Mouse (Mus musculus): ENCODE measurements around the gene Endou. TPM values are rescaled to one million over a fixed set of nuclear protein-coding genes. Genes with fewer than 3 reads are reported as not detected.
"Not testable (repeated sequence)": the region's sequence is repeated elsewhere in the genome, so short reads cannot be mapped to it uniquely, and the experiment has no call there.

Endou gene
- polyA plus RNA-seq, 1 experiment from 2014 or later = 0.45 TPM

DNA sequence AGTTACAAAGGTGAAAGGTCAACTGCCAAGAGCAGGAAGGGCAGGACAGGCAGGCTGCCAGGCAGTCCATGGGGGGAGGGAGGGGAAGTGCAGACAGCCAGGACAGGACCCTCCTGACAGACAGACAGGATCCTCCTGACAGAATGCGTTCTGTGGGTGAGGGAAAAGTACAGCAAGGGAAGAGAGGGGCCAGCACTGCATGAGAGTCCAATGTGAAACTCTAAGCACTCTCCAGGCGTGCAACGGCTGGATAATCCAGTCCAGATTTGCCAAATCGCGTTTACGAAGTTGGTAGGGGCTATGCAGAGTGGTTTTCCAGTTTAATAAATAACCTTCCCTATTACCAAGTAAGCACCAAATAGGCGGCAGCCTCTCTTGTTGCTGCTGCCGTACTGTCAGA lies 49.1 kb downstream of the Endou start:
- Histone ChIP-seq H3K9ac (replicated peaks; ENCODE audit: low read length) (no peak overlapping the region), H3K27ac (ENCODE audit: low read length) (peak overlapping the region; percentile 62), H3K4me2 (replicated peaks; ENCODE audit: low read depth, low read length) (no peak overlapping the region), H3K4me1 (ENCODE audit: insufficient read depth, low read length) (peaks cover 5% of the 10 kb centered on the region; the same call in 1 of the 2 replicates), H3K4me3 (ENCODE audit: low read length) (no peak overlapping the region), H3K36me3 (ENCODE audit: insufficient read depth, low read length) (peaks cover 67% of the 10 kb centered on the region), H3K9me3 (ENCODE audit: low read length) (no peaks in the 10 kb centered on the region), H3K27me3 (ENCODE audit: insufficient read depth, low read length) (no peaks in the 10 kb centered on the region)
- ATAC-seq (ENCODE audit: low FRiP score, low TSS enrichment) = peak; percentile 84
- WGBS = 61% methylated on average over 8 of the region's 8 CpGs

DNA sequence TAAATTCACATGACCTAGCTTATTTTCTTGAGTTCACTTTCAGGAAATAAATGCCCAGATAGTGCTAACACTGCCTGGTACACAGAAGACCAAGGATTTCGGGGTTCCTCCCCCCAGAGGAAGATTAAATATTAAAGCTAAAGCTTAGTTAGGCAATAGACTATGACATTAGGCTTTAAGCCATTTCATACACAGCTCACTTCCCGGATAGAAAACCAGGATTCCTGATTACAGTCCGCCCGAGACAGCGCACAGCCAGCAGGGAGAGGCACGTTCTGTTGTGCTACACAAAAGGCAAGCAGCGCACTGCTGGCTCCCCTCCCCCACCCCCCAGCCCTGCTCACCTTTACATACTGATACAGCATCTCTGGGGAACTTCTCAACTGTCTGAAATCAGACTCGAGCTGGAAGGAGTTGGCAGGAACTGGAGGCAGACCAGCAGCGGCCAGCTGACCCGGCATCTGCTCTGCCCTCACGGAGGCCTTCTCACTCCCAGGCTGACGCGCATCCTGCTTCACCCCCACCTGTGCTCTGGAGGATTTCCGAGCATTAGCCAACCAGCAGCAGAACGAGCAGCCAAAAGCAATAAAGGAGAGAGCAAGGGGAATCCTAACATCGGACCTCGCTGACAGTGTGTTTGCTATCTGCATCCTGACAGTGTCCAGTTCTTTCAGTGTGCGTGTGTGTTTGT lies 51.0 kb downstream of the Endou start:
- no peak overlapping the region for H3K4me2 ChIP-seq (replicated peaks; ENCODE audit: low read depth, low read length)
- H3K27me3 ChIP-seq (ENCODE audit: insufficient read depth, low read length) = no peaks in the 10 kb centered on the region
- H3K27ac ChIP-seq (ENCODE audit: low read length) = 0 out of 2 replicates have a peak overlapping the region, but pooled peaks have one; percentile 35
- no peak for ATAC-seq (ENCODE audit: low FRiP score, low TSS enrichment)
- no peak overlapping the region for H3K9ac ChIP-seq (replicated peaks; ENCODE audit: low read length)
- H3K4me1 ChIP-seq (ENCODE audit: insufficient read depth, low read length) = peaks cover 5% of the 10 kb centered on the region; the same call in 1 of the 2 replicates
- H3K4me3 ChIP-seq (ENCODE audit: low read length) = no peak overlapping the region
- peaks cover 61% of the 10 kb centered on the region for H3K36me3 ChIP-seq (ENCODE audit: insufficient read depth, low read length)
- no peaks in the 10 kb centered on the region for H3K9me3 ChIP-seq (ENCODE audit: low read length)
- 65% methylated on average over 18 of the region's 18 CpGs for WGBS

DNA sequence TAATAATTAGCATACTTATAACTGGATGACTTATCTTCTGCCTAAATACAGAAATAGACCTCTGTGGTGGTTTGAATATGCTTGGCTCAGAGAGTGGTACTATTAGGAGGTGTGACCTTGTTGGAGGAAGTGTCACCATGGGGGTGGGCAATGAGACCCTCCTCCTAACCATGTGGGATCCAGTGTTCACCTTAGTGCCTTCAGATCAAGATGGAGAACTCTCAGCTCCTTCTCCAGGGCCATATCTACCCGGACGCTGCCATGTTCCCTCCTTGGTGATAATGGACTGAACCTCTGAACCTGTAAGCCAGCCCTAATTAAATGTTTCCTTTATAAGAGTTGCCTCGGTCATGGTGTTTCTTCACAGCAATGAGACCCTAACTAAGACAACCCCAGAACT lies 53.8 kb downstream of the Endou start:
- Histone ChIP-seq H3K9ac (replicated peaks; ENCODE audit: low read length) (no peak overlapping the region), H3K4me3 (ENCODE audit: low read length) (no peak overlapping the region), H3K4me2 (replicated peaks; ENCODE audit: low read depth, low read length) (no peak overlapping the region), H3K36me3 (ENCODE audit: insufficient read depth, low read length) (peaks cover 61% of the 10 kb centered on the region), H3K27me3 (ENCODE audit: insufficient read depth, low read length) (no peaks in the 10 kb centered on the region), H3K27ac (ENCODE audit: low read length) (no peak overlapping the region), H3K9me3 (ENCODE audit: low read length) (no peaks in the 10 kb centered on the region), H3K4me1 (ENCODE audit: insufficient read depth, low read length) (peaks cover 7% of the 10 kb centered on the region)
- no peak for ATAC-seq (ENCODE audit: low FRiP score, low TSS enrichment)
- WGBS = 94% methylated on average over 3 of the region's 3 CpGs

DNA sequence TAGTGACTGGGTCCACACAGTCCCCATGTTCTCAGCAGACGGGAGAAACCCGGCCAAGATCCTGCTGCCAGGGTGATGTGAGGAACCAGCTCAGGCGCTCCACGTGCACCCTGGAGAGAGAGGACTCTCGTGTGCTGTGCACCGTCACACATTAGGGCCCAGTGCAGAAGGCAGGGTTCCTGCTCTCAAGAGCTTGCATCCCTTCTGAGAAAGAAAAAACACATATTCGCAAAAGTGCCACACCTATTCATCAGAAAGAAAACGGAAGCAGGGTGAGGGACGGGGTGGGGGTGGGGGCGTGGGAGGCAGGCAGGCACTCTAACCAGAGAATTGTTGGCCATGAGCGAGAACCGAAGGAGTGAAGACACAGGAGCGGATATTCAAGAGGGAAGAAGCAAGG lies 55.2 kb downstream of the Endou start:
- WGBS = 86% methylated on average over 13 of the region's 13 CpGs
- H3K9me3 ChIP-seq (ENCODE audit: low read length) = no peaks in the 10 kb centered on the region
- no peak overlapping the region for H3K4me2 ChIP-seq (replicated peaks; ENCODE audit: low read depth, low read length)
- no peak for ATAC-seq (ENCODE audit: low FRiP score, low TSS enrichment)
- no peak overlapping the region for H3K9ac ChIP-seq (replicated peaks; ENCODE audit: low read length)
- peaks cover 54% of the 10 kb centered on the region for H3K36me3 ChIP-seq (ENCODE audit: insufficient read depth, low read length)
- no peak overlapping the region for H3K4me3 ChIP-seq (ENCODE audit: low read length)
- no peak overlapping the region for H3K27ac ChIP-seq (ENCODE audit: low read length)
- H3K27me3 ChIP-seq (ENCODE audit: insufficient read depth, low read length) = no peaks in the 10 kb centered on the region
- H3K4me1 ChIP-seq (ENCODE audit: insufficient read depth, low read length) = peaks cover 10% of the 10 kb centered on the region

DNA sequence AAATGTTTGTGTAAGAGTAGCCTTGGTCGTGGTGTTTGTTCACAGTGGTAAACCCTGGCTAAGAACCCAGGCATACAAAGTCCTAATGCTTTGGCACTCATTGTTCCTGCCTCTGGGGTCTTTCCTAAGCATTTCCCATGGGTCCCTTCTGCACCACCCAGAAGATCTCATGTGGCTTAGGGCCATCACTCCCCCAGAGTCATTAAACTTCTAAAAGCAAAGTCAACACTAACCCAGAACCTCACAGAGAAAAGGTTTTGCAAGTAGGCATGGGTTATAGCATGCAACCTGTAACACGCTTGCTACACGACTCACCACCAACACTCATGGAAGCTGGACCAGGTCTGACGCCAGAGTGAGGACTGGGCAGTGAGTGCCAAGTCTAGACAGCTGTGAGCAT lies 56.7 kb downstream of the Endou start:
- Histone ChIP-seq H3K9me3 (ENCODE audit: low read length) (no peaks in the 10 kb centered on the region), H3K4me2 (replicated peaks; ENCODE audit: low read depth, low read length) (no peak overlapping the region), H3K4me3 (ENCODE audit: low read length) (no peak overlapping the region), H3K27ac (ENCODE audit: low read length) (no peak overlapping the region), H3K27me3 (ENCODE audit: insufficient read depth, low read length) (no peaks in the 10 kb centered on the region), H3K9ac (replicated peaks; ENCODE audit: low read length) (no peak overlapping the region), H3K4me1 (ENCODE audit: insufficient read depth, low read length) (peaks cover 5% of the 10 kb centered on the region; the same call in 1 of the 2 replicates), H3K36me3 (ENCODE audit: insufficient read depth, low read length) (peaks cover 46% of the 10 kb centered on the region)
- ATAC-seq (ENCODE audit: low FRiP score, low TSS enrichment) = no peak
- 94% methylated on average over 4 of the region's 4 CpGs for WGBS

DNA sequence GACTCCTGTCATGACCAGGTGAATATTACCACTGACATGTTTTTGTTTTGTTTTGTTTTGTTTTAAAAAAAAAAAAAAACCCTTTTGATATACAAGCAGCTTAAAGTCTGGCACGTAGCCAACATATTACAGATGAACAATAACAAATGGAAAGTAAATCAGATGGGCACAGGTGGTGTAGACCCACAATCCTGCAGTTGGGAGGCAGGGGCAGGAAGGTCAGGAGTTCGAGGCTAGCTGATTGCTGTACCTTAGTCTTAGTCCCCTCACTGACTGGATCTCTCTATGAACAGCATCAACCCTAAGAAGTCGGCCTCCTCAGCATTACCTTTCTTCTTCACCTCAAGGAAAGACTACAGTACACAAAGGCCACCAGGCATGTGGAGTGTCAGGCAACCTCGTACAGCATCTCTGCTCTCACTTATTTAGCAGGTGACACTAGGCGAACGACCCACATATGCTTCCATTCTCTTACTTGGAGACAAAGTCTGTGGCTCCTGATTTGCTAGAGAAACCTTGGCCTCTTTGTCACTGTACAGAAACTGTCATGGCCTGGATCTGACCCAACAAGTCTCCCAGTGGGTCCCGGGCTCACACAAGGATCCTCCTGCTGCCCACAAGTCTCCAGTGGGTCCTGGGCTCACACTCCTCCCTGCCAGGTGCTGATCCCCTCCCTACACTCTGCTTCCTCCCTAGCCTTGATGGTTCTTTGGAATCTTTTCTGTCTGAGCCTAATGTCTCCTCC lies 57.7 kb downstream of the Endou start:
- WGBS = 88% methylated on average over 7 of the region's 7 CpGs
- H3K4me3 ChIP-seq (ENCODE audit: low read length) = no peak overlapping the region
- ATAC-seq (ENCODE audit: low FRiP score, low TSS enrichment) = no peak
- peaks cover 5% of the 10 kb centered on the region; the same call in 1 of the 2 replicates for H3K4me1 ChIP-seq (ENCODE audit: insufficient read depth, low read length)
- peaks cover 43% of the 10 kb centered on the region for H3K36me3 ChIP-seq (ENCODE audit: insufficient read depth, low read length)
- H3K27ac ChIP-seq (ENCODE audit: low read length) = no peak overlapping the region
- H3K4me2 ChIP-seq (replicated peaks; ENCODE audit: low read depth, low read length) = no peak overlapping the region
- no peaks in the 10 kb centered on the region for H3K27me3 ChIP-seq (ENCODE audit: insufficient read depth, low read length)
- no peaks in the 10 kb centered on the region for H3K9me3 ChIP-seq (ENCODE audit: low read length)
- no peak overlapping the region for H3K9ac ChIP-seq (replicated peaks; ENCODE audit: low read length)

DNA sequence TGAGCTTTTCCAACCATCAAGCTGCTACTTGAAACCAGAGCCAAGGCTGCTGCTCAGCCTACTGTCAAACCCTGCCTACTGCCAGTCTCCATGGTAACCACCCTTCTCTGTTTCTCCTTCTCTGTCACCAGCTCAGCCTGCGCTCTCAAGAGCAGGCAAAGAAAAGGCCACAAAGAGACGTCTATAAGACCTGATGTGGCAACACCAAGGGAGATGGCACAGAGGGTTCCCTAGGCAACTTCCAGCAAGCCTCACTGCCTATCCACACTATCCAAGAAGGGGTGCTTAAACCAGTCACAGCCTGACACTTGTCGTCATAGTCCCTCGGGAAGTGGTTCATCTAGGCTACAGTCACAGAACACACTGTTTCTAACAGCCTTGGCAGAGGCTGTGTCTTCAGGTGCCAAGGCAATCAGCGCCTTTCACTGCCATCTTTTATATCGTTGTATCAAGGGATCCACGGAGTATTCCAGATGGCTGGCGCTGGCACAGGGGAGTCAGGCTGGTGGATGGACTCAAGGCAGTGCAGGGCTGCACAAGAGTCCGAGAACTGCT lies 58.9 kb downstream of the Endou start:
- Histone ChIP-seq H3K4me2 (replicated peaks; ENCODE audit: low read depth, low read length) (no peak overlapping the region), H3K27me3 (ENCODE audit: insufficient read depth, low read length) (no peaks in the 10 kb centered on the region), H3K4me1 (ENCODE audit: insufficient read depth, low read length) (peaks cover 5% of the 10 kb centered on the region; the same call in 1 of the 2 replicates), H3K9ac (replicated peaks; ENCODE audit: low read length) (no peak overlapping the region), H3K4me3 (ENCODE audit: low read length) (no peak overlapping the region), H3K36me3 (ENCODE audit: insufficient read depth, low read length) (peaks cover 32% of the 10 kb centered on the region), H3K9me3 (ENCODE audit: low read length) (no peaks in the 10 kb centered on the region), H3K27ac (ENCODE audit: low read length) (no peak overlapping the region)
- ATAC-seq (ENCODE audit: low FRiP score, low TSS enrichment) = peak; percentile 41; the same call in 1 of the 2 replicates
- 77% methylated on average over 9 of the region's 9 CpGs for WGBS

DNA sequence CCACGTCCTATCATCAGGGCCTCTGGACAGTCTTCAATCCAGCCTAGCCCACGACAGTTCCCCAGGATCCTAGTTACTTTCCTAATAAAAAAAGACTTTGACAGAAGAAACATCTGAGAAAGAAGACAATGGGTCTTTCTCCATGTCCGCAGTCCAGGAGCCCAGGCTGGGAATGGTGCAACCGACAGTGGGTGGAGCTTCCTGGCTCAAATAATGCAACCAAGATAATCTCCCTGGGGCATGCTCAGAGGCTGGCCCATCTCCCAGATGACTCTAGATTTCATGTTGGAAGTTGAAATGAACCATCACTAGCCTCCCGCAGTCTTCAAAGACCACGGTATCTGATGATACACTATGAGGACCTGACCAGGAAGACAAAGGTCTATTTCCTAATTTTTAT lies 60.6 kb downstream of the Endou start:
- no peaks in the 10 kb centered on the region for H3K27me3 ChIP-seq (ENCODE audit: insufficient read depth, low read length)
- no peak for ATAC-seq (ENCODE audit: low FRiP score, low TSS enrichment)
- H3K4me2 ChIP-seq (replicated peaks; ENCODE audit: low read depth, low read length) = no peak overlapping the region
- no peak overlapping the region for H3K4me3 ChIP-seq (ENCODE audit: low read length)
- 79% methylated on average over 6 of the region's 6 CpGs for WGBS
- H3K36me3 ChIP-seq (ENCODE audit: insufficient read depth, low read length) = peaks cover 20% of the 10 kb centered on the region
- no peak overlapping the region for H3K9ac ChIP-seq (replicated peaks; ENCODE audit: low read length)
- H3K4me1 ChIP-seq (ENCODE audit: insufficient read depth, low read length) = peaks cover 5% of the 10 kb centered on the region; the same call in 1 of the 2 replicates
- H3K9me3 ChIP-seq (ENCODE audit: low read length) = no peaks in the 10 kb centered on the region
- H3K27ac ChIP-seq (ENCODE audit: low read length) = no peak overlapping the region

DNA sequence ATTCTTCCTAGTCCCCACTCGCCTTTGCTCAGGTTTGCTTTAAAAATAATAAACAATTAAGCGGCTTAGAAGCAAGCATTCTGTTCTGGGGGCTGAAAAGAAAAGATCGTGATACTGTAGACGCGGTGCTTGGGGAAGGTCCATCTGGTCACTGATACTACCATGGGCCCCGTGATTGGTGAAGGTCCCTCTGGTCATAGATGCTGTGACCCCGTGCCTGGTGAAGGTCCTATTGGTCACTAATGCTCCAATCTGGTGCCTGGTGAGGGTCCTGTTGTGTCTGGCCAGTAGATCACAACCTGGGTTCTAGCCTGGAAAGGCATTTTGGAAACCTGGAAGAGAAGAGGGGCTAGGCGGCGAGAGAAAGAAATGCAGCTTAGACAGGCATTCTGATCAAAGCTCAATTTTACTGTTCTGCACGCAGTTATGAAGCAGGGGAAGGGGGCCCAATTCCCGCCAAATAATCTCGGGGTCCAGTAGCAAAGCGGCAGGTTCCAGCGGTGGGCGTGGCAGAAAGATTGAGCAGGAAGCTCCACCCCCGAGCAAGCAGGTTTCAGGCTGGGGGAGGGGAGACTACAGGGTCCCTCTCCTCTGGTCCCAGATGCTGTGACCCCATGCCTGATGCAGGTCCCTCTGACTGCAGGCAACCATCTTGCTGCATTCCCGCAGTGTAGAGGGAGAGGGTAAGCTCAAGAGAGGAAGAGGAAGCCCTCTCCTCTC lies 62.8 kb downstream of the Endou start:
- H3K9ac ChIP-seq (replicated peaks; ENCODE audit: low read length); H3K9me3 ChIP-seq (ENCODE audit: low read length); H3K4me2 ChIP-seq (replicated peaks; ENCODE audit: low read depth, low read length); H3K27ac ChIP-seq (ENCODE audit: low read length); H3K4me1 ChIP-seq (ENCODE audit: insufficient read depth, low read length); H3K27me3 ChIP-seq (ENCODE audit: insufficient read depth, low read length); ATAC-seq (ENCODE audit: low FRiP score, low TSS enrichment); H3K4me3 ChIP-seq (ENCODE audit: low read length); H3K36me3 ChIP-seq (ENCODE audit: insufficient read depth, low read length): not testable (repeated sequence)
- 76% methylated on average over 17 of the region's 17 CpGs for WGBS

Data from kidney, embryonic 16.5 days (tissue).